Mouse (Mus musculus): ENCODE data around the gene Dzip1. TPM values are rescaled to one million over a fixed set of nuclear protein-coding genes. Genes with fewer than 3 reads are reported as not detected.

Gene Dzip1
- polyA plus RNA-seq, 1 experiment from 2014 or later: 19.1 TPM

GRCm38 (mm10) chr14:118937533-118938492 lies 12.6 kb upstream of the Dzip1 start, which contains the start of gene Dnajc3:
Gene Dnajc3, plus strand, starts transcription at chr14:118937976.
- H3K4me3 ChIP-seq: peak within 1 kb of the TSS; percentile 100
- H3K9me3 ChIP-seq: no peaks in the 10 kb centered on the region
- peak within 1 kb of the TSS; percentile 99 for H3K9ac ChIP-seq
- peak; percentile 100 for ATAC-seq (ENCODE audit: insufficient number of reproducible peaks, low FRiP score, low TSS enrichment, low read depth)
- peaks cover 24% of the 10 kb centered on the region for H3K4me1 ChIP-seq
- H3K27me3 ChIP-seq: no peaks in the 10 kb centered on the region
- under 1% methylated on average over 122 of the region's 124 CpGs for WGBS
- peak within 1 kb of the TSS; percentile 60 for H3K4me2 ChIP-seq
- H3K36me3 ChIP-seq: no peaks in the 10 kb centered on the region
- H3K27ac ChIP-seq: peak within 1 kb of the TSS; percentile 95

DNA sequence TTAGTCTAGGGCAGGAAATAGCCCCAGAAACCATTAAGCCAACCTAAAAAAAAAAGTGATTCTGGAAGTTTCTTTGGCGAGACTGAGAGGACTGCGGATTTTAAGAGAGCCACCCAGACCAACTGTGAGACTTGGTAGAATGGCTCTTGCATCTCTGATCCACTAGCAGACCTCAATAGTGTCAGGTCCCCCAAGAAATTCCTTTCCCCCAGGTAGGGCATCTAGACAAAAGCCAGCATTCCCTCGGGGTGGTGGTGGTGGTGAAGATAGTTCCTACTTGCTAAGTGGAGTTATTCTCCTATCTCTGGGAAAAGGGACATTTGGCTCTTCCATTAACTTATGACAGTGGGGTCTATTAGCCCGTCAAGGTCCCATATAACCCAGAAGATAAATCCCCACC lies 11.7 kb upstream of the Dzip1 start:
- no peak for ATAC-seq (ENCODE audit: insufficient number of reproducible peaks, low FRiP score, low TSS enrichment, low read depth)
- H3K27ac ChIP-seq: peak overlapping the region; percentile 78

GRCm38 (mm10) chr14:118936236-118936635 lies 11.0 kb upstream of the Dzip1 start:
- no peak overlapping the region for H3K9ac ChIP-seq
- no peaks in the 10 kb centered on the region for H3K36me3 ChIP-seq
- WGBS: 54% methylated on average over 3 of the region's 3 CpGs
- H3K4me1 ChIP-seq: peaks cover 19% of the 10 kb centered on the region
- H3K4me2 ChIP-seq: no peak overlapping the region
- no peaks in the 10 kb centered on the region for H3K27me3 ChIP-seq
- ATAC-seq (ENCODE audit: insufficient number of reproducible peaks, low FRiP score, low TSS enrichment, low read depth): no peak
- H3K4me3 ChIP-seq: no peak overlapping the region
- no peak overlapping the region for H3K27ac ChIP-seq
- no peaks in the 10 kb centered on the region for H3K9me3 ChIP-seq

More for the DNA sequence above, 11.7 kb upstream of the Dzip1 start:
- H3K4me2 ChIP-seq: peak overlapping the region; percentile 60
- no peaks in the 10 kb centered on the region for H3K27me3 ChIP-seq
- H3K9ac ChIP-seq: peak overlapping the region; percentile 41
- peak overlapping the region; percentile 100 for H3K4me3 ChIP-seq
- peaks cover 22% of the 10 kb centered on the region for H3K4me1 ChIP-seq
- no peaks in the 10 kb centered on the region for H3K9me3 ChIP-seq
- 33% methylated on average over 4 of the region's 4 CpGs for WGBS
- no peaks in the 10 kb centered on the region for H3K36me3 ChIP-seq

DNA sequence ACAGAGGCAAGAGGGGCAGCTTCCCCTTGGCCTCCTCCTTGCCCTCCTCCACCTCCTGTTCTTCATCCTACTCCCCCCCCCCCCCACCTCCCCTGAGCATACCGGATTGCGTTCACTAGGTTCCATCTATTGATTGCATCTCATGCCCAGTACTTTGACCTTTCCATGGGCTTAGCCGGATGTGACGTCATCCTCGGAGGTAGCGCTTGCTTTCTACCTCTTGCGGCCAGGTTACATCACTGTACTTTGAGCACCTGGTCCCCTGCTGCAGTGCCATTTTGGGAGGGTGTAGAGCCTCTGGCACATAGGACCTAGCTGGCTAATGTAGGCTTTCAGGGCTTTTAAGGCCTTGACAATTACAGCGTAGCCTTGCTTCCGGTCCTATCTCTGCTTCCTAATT lies 9.4 kb upstream of the Dzip1 start:
- H3K27me3 ChIP-seq: no peaks in the 10 kb centered on the region

DNA sequence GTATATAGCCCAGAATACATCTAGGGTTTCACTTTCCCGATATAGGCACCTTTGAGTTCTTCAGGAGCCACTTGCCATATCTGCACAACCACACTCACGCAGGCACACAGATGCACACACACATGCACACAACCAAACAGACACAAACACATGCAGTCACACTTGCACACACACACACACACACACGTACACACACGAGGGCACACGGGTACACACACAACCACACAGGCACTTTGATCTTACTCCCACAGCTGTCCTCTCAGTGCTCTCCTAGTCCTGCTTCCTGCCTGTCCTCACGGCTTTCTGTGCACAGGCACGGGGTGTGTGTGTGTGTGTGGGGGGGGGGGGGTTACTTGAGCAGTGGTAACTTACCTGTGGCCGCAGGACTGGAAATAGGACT lies 7.7 kb upstream of the Dzip1 start:
- peaks cover 6% of the 10 kb centered on the region; the same call in 1 of the 2 replicates for H3K4me1 ChIP-seq
- H3K27me3 ChIP-seq: no peaks in the 10 kb centered on the region
- no peak overlapping the region for H3K9ac ChIP-seq
- no peak overlapping the region for H3K27ac ChIP-seq
- H3K36me3 ChIP-seq: no peaks in the 10 kb centered on the region
- no peak overlapping the region for H3K4me3 ChIP-seq
- no peak for ATAC-seq (ENCODE audit: insufficient number of reproducible peaks, low FRiP score, low TSS enrichment, low read depth)
- 52% methylated on average over 8 of the region's 8 CpGs for WGBS
- no peaks in the 10 kb centered on the region for H3K9me3 ChIP-seq
- no peak overlapping the region for H3K4me2 ChIP-seq

More for the DNA sequence above, 9.4 kb upstream of the Dzip1 start:
- no peak overlapping the region for H3K9ac ChIP-seq
- no peak for ATAC-seq (ENCODE audit: insufficient number of reproducible peaks, low FRiP score, low TSS enrichment, low read depth)
- no peak overlapping the region for H3K4me3 ChIP-seq
- no peaks in the 10 kb centered on the region for H3K36me3 ChIP-seq
- no peaks in the 10 kb centered on the region for H3K9me3 ChIP-seq
- no peak overlapping the region for H3K27ac ChIP-seq
- no peak overlapping the region for H3K4me2 ChIP-seq
- 86% methylated on average over 9 of the region's 9 CpGs for WGBS
- H3K4me1 ChIP-seq: peaks cover 13% of the 10 kb centered on the region

- Histone ChIP-seq H3K4me3 (no peak overlapping the region), H3K4me1 (no peaks in the 10 kb centered on the region), H3K27ac (no peak overlapping the region), H3K9me3 (no peaks in the 10 kb centered on the region), H3K9ac (no peak overlapping the region), H3K27me3 (no peaks in the 10 kb centered on the region), H3K36me3 (no peaks in the 10 kb centered on the region), H3K4me2 (no peak overlapping the region)
- ATAC-seq (ENCODE audit: insufficient number of reproducible peaks, low FRiP score, low TSS enrichment, low read depth): no peak
- WGBS: 76% methylated on average over 2 of the region's 2 CpGs
These were observed 5.9 kb upstream of the Dzip1 start for GRCm38 (mm10) chr14:118931181-118931580.

GRCm38 (mm10) chr14:118930777-118931176 lies 5.5 kb upstream of the Dzip1 start:
- H3K27me3 ChIP-seq: no peaks in the 10 kb centered on the region
- no peak overlapping the region for H3K4me2 ChIP-seq
- H3K27ac ChIP-seq: no peak overlapping the region
- peaks cover 3% of the 10 kb centered on the region for H3K4me1 ChIP-seq
- no peak for ATAC-seq (ENCODE audit: insufficient number of reproducible peaks, low FRiP score, low TSS enrichment, low read depth)
- WGBS: 80% methylated on average over 2 of the region's 2 CpGs
- no peak overlapping the region for H3K4me3 ChIP-seq
- no peaks in the 10 kb centered on the region for H3K36me3 ChIP-seq
- H3K9me3 ChIP-seq: no peaks in the 10 kb centered on the region
- no peak overlapping the region for H3K9ac ChIP-seq

- no peak for ATAC-seq (ENCODE audit: insufficient number of reproducible peaks, low FRiP score, low TSS enrichment, low read depth)
- Histone ChIP-seq H3K9me3 (no peaks in the 10 kb centered on the region), H3K4me2 (no peak overlapping the region), H3K27me3 (no peaks in the 10 kb centered on the region), H3K9ac (no peak overlapping the region), H3K4me1 (peaks cover 6% of the 10 kb centered on the region), H3K36me3 (no peaks in the 10 kb centered on the region), H3K27ac (no peak overlapping the region), H3K4me3 (no peak overlapping the region)
- WGBS: 67% methylated on average over 2 of the region's 2 CpGs
These were observed 4.5 kb upstream of the Dzip1 start for GRCm38 (mm10) chr14:118929779-118930178.

GRCm38 (mm10) chr14:118928565-118928964 lies 3.3 kb upstream of the Dzip1 start:
- Histone ChIP-seq H3K27me3 (no peaks in the 10 kb centered on the region), H3K9ac (no peak overlapping the region), H3K36me3 (no peaks in the 10 kb centered on the region), H3K27ac (no peak overlapping the region), H3K4me2 (no peak overlapping the region), H3K4me1 (peaks cover 16% of the 10 kb centered on the region), H3K9me3 (no peaks in the 10 kb centered on the region), H3K4me3 (no peak overlapping the region)
- ATAC-seq (ENCODE audit: insufficient number of reproducible peaks, low FRiP score, low TSS enrichment, low read depth): no peak
- WGBS: 85% methylated on average over 3 of the region's 3 CpGs

- Histone ChIP-seq H3K4me2 (peak overlapping the region; percentile 81), H3K27ac (no peak overlapping the region), H3K36me3 (peaks cover 4% of the 10 kb centered on the region; the same call in 1 of the 2 replicates), H3K27me3 (peaks cover 12% of the 10 kb centered on the region; the same call in 1 of the 2 replicates), H3K9me3 (no peaks in the 10 kb centered on the region), H3K4me3 (peak overlapping the region; percentile 42), H3K4me1 (peaks cover 33% of the 10 kb centered on the region), H3K9ac (peak overlapping the region; percentile 26)
- 3% methylated on average over 47 of the region's 47 CpGs for WGBS
- peak; percentile 12; the same call in 1 of the 2 replicates for ATAC-seq (ENCODE audit: insufficient number of reproducible peaks, low FRiP score, low TSS enrichment, low read depth)
These were observed 2.5 kb downstream of the Dzip1 start for GRCm38 (mm10) chr14:118922667-118923184.

GRCm38 (mm10) chr14:118922251-118922650 lies 3.0 kb downstream of the Dzip1 start:
- peak overlapping the region; percentile 26 for H3K9ac ChIP-seq
- H3K9me3 ChIP-seq: no peaks in the 10 kb centered on the region
- H3K4me2 ChIP-seq: peak overlapping the region; percentile 81
- peaks cover 4% of the 10 kb centered on the region; the same call in 1 of the 2 replicates for H3K36me3 ChIP-seq
- peaks cover 12% of the 10 kb centered on the region; the same call in 1 of the 2 replicates for H3K27me3 ChIP-seq
- ATAC-seq (ENCODE audit: insufficient number of reproducible peaks, low FRiP score, low TSS enrichment, low read depth): no peak
- peak overlapping the region; percentile 42 for H3K4me3 ChIP-seq
- no peak overlapping the region for H3K27ac ChIP-seq
- WGBS: 32% methylated on average over 22 of the region's 22 CpGs
- peaks cover 33% of the 10 kb centered on the region for H3K4me1 ChIP-seq

GRCm38 (mm10) chr14:118920654-118921053 lies 4.6 kb downstream of the Dzip1 start:
- H3K27ac ChIP-seq: no peak overlapping the region
- no peak for ATAC-seq (ENCODE audit: insufficient number of reproducible peaks, low FRiP score, low TSS enrichment, low read depth)
- H3K9me3 ChIP-seq: no peaks in the 10 kb centered on the region
- peaks cover 8% of the 10 kb centered on the region; the same call in 1 of the 2 replicates for H3K36me3 ChIP-seq
- no peak overlapping the region for H3K4me3 ChIP-seq
- H3K9ac ChIP-seq: no peak overlapping the region
- H3K4me2 ChIP-seq: no peak overlapping the region
- H3K4me1 ChIP-seq: peaks cover 29% of the 10 kb centered on the region
- WGBS: 65% methylated on average over 7 of the region's 7 CpGs
- H3K27me3 ChIP-seq: peaks cover 12% of the 10 kb centered on the region; the same call in 1 of the 2 replicates

Data from limb, embryonic 15.5 days (tissue).